Comparison of ENCODE assay signal across 8 mouse cellular contexts in genomic region chr9:88437342-88438236, GRCm38 (mm10). TPM values are rescaled to one million over a fixed set of nuclear protein-coding genes. Genes with fewer than 3 reads are reported as not detected.
DNase-seq lines count a peak whose midpoint lies in the region; ATAC-seq and TF ChIP-seq lines count a peak whose summit lies in the region.

No protein-coding gene starts in this region.

- TF ChIP-seq CTCF in layer of hippocampus, adult 2 months (conservative IDR thresholded peaks at IDR 0.05) = no peak

- no peaks in the 10 kb centered on the region for H3K36me3 ChIP-seq in hindbrain, embryonic 14.5 days (replicated peaks; ENCODE audit: control insufficient read depth, insufficient read depth)
- no peaks in the 10 kb centered on the region for H3K36me3 ChIP-seq in midbrain, embryonic 16.5 days (ENCODE audit: control insufficient read depth, insufficient read depth, low read length)

- H3K4me3 ChIP-seq in layer of hippocampus, adult 2 months = peak overlapping the region; percentile 75
- H3K4me3 ChIP-seq in hindbrain, embryonic 14.5 days (replicated peaks; ENCODE audit: low read length) = peak overlapping the region; percentile 86
- peak overlapping the region; percentile 89 for H3K4me3 ChIP-seq in midbrain, embryonic 16.5 days (ENCODE audit: low read depth, low read length)

- no peak for ATAC-seq in hindbrain, embryonic 14.5 days (ENCODE audit: low FRiP score)
- no peak for ATAC-seq in midbrain, embryonic 16.5 days

- peaks cover 10% of the 10 kb centered on the region for H3K4me1 ChIP-seq in hindbrain, embryonic 14.5 days (replicated peaks; ENCODE audit: control insufficient read depth, insufficient read depth, low read length)
- H3K4me1 ChIP-seq in midbrain, embryonic 16.5 days (ENCODE audit: control insufficient read depth, insufficient read depth, low read length) = peaks cover 21% of the 10 kb centered on the region

- peak overlapping the region; percentile 88 for H3K4me2 ChIP-seq in hindbrain, embryonic 14.5 days (replicated peaks)
- peak overlapping the region; percentile 57 for H3K4me2 ChIP-seq in midbrain, embryonic 16.5 days (ENCODE audit: low read length)

- peak overlapping the region; percentile 96 for H3K27ac ChIP-seq in layer of hippocampus, adult 2 months
- H3K27ac ChIP-seq in hindbrain, embryonic 14.5 days = peak overlapping the region; percentile 92; the same call in 1 of the 2 replicates
- peak overlapping the region; percentile 94 for H3K27ac ChIP-seq in midbrain, embryonic 16.5 days (ENCODE audit: low read length)

- WGBS in hindbrain, embryonic 14.5 days = 57% methylated on average over 10 of the region's 10 CpGs
- WGBS in midbrain, embryonic 16.5 days = 57% methylated on average over 10 of the region's 10 CpGs

- no peak for DNase-seq in layer of hippocampus, adult 2 months (ENCODE audit: low spot score in 2 of 2)
- DNase-seq in layer of hippocampus, postnatal 14 days (ENCODE audit: low spot score in 2 of 2) = no peak
- DNase-seq in Muller cell, postnatal 12 days (ENCODE audit: inconsistent ontology term) = peak; percentile 31
- DNase-seq in hindbrain, embryonic 14.5 days (ENCODE audit: low spot score) = no peak
- no peak for DNase-seq in adrenal gland, postnatal 10 days
- no peak for DNase-seq in thymus, postnatal 10 days (ENCODE audit: low spot score in 2 of 2)
- no peak for DNase-seq in frontal cortex, postnatal 36 days (ENCODE audit: low spot score in 2 of 2)

- H3K9ac ChIP-seq in hindbrain, embryonic 14.5 days = peak overlapping the region; percentile 84
- peak overlapping the region; percentile 89 for H3K9ac ChIP-seq in midbrain, embryonic 16.5 days (ENCODE audit: low read depth, low read length)

- no peaks in the 10 kb centered on the region for H3K9me3 ChIP-seq in hindbrain, embryonic 14.5 days (ENCODE audit: control insufficient read depth, low read length)
- H3K9me3 ChIP-seq in midbrain, embryonic 16.5 days (replicated peaks; ENCODE audit: control insufficient read depth, low read length, poor library complexity, severe bottlenecking) = no peaks in the 10 kb centered on the region

- no peaks in the 10 kb centered on the region for H3K27me3 ChIP-seq in hindbrain, embryonic 14.5 days (ENCODE audit: control insufficient read depth, insufficient read depth, low read length)
- H3K27me3 ChIP-seq in midbrain, embryonic 16.5 days (ENCODE audit: control insufficient read depth, insufficient read depth, low read depth, low read length) = no peaks in the 10 kb centered on the region

RNA-seq across cellular contexts. Expression of gene Snx14, which starts 1.2 kb away (rescaled TPM):
- total RNA-seq in layer of hippocampus, adult 2 months (2021) = 10 to 100 TPM; 47.9 to 48.3 TPM
- 10 to 100 TPM; 50.1 to 50.2 TPM for total RNA-seq in layer of hippocampus, postnatal 14 days (2021)
- 32.9 and 36.7 TPM in 2 replicates for polyA plus RNA-seq in hindbrain, embryonic 14.5 days (2014; fragmentation: Nextera tagmentation; extraction: Ambion mirVana)
- polyA plus RNA-seq in midbrain, embryonic 16.5 days (2015; fragmentation: Nextera tagmentation; extraction: Ambion mirVana) = 42.5 and 43.4 TPM in 2 replicates
- total RNA-seq in adrenal gland, postnatal 10 days (2021) = 10 to 100 TPM; 41.8 to 54.5 TPM

RNA-seq across cellular contexts. Expression of gene Gm20537, which starts 18.8 kb away (rescaled TPM):
- total RNA-seq in layer of hippocampus, adult 2 months (2021) = not detected
- total RNA-seq in layer of hippocampus, postnatal 14 days (2021) = under 1 TPM in 1 of 2 experiments, not detected in 1; 0.88 TPM
- polyA plus RNA-seq in hindbrain, embryonic 14.5 days (2014; fragmentation: Nextera tagmentation; extraction: Ambion mirVana) = 0.63 TPM in 1 of 2 replicates, not detected in the other
- polyA plus RNA-seq in midbrain, embryonic 16.5 days (2015; fragmentation: Nextera tagmentation; extraction: Ambion mirVana) = 0.35 and 0.66 TPM in 2 replicates
- 1 to 10 TPM in 1 of 2 experiments, not detected in 1; 1.0 TPM for total RNA-seq in adrenal gland, postnatal 10 days (2021)

RNA-seq across cellular contexts. Expression of gene Syncrip, which starts 44.8 kb away (rescaled TPM):
- 10 to 100 TPM; 62.7 to 64.7 TPM for total RNA-seq in layer of hippocampus, adult 2 months (2021)
- total RNA-seq in layer of hippocampus, postnatal 14 days (2021) = 10 to 100 TPM; 77.9 to 81.8 TPM
- 91.5 and 98.2 TPM in 2 replicates for polyA plus RNA-seq in hindbrain, embryonic 14.5 days (2014; fragmentation: Nextera tagmentation; extraction: Ambion mirVana)
- polyA plus RNA-seq in midbrain, embryonic 16.5 days (2015; fragmentation: Nextera tagmentation; extraction: Ambion mirVana) = 75.2 and 87.6 TPM in 2 replicates
- 10 to 100 TPM; 92.6 to 93.0 TPM for total RNA-seq in adrenal gland, postnatal 10 days (2021)
